Mouse (Mus musculus): ENCODE measurements around the gene Rasgef1c. TPM values are rescaled to one million over a fixed set of nuclear protein-coding genes. Genes with fewer than 3 reads are reported as not detected.

Gene Rasgef1c
- polyA plus RNA-seq, 1 experiment = not detected

GRCm38 (mm10) chr11:49938258-49939164 is 36.9 kb downstream of the Rasgef1c start:
- no peak overlapping the region for H3K27ac ChIP-seq (replicated peaks; ENCODE audit: low read depth, low read length)
- H3K4me3 ChIP-seq (ENCODE audit: insufficient read depth, low read depth, low read length) = no peak overlapping the region
- H3K4me1 ChIP-seq (ENCODE audit: control insufficient read depth, insufficient read depth, insufficient read length, low read length) = no peaks in the 10 kb centered on the region

GRCm38 (mm10) chr11:49942841-49943240 is 41.2 kb downstream of the Rasgef1c start:
- Histone ChIP-seq H3K27ac (replicated peaks; ENCODE audit: low read depth, low read length) (no peak overlapping the region), H3K4me3 (ENCODE audit: insufficient read depth, low read depth, low read length) (no peak overlapping the region), H3K4me1 (ENCODE audit: control insufficient read depth, insufficient read depth, insufficient read length, low read length) (no peaks in the 10 kb centered on the region)

- Histone ChIP-seq H3K4me3 (ENCODE audit: insufficient read depth, low read depth, low read length) (no peak overlapping the region), H3K4me1 (ENCODE audit: control insufficient read depth, insufficient read depth, insufficient read length, low read length) (no peaks in the 10 kb centered on the region), H3K27ac (replicated peaks; ENCODE audit: low read depth, low read length) (no peak overlapping the region)
Measured at GRCm38 (mm10) chr11:49943901-49944300, 42.3 kb downstream of the Rasgef1c start.

GRCm38 (mm10) chr11:49945726-49946125 is 44.1 kb downstream of the Rasgef1c start:
- no peaks in the 10 kb centered on the region for H3K4me1 ChIP-seq (ENCODE audit: control insufficient read depth, insufficient read depth, insufficient read length, low read length)
- H3K27ac ChIP-seq (replicated peaks; ENCODE audit: low read depth, low read length) = no peak overlapping the region
- H3K4me3 ChIP-seq (ENCODE audit: insufficient read depth, low read depth, low read length) = no peak overlapping the region

- no peak overlapping the region for H3K4me3 ChIP-seq (ENCODE audit: insufficient read depth, low read depth, low read length)
- no peak overlapping the region for H3K27ac ChIP-seq (replicated peaks; ENCODE audit: low read depth, low read length)
- H3K4me1 ChIP-seq (ENCODE audit: control insufficient read depth, insufficient read depth, insufficient read length, low read length) = no peaks in the 10 kb centered on the region
Measured at GRCm38 (mm10) chr11:49949839-49950238, 48.2 kb downstream of the Rasgef1c start.

GRCm38 (mm10) chr11:49953616-49954015 is 52.0 kb downstream of the Rasgef1c start:
- Histone ChIP-seq H3K4me1 (ENCODE audit: control insufficient read depth, insufficient read depth, insufficient read length, low read length) (no peaks in the 10 kb centered on the region), H3K4me3 (ENCODE audit: insufficient read depth, low read depth, low read length) (no peak overlapping the region), H3K27ac (replicated peaks; ENCODE audit: low read depth, low read length) (no peak overlapping the region)

- Histone ChIP-seq H3K27ac (replicated peaks; ENCODE audit: low read depth, low read length) (no peak overlapping the region), H3K4me3 (ENCODE audit: insufficient read depth, low read depth, low read length) (no peak overlapping the region), H3K4me1 (ENCODE audit: control insufficient read depth, insufficient read depth, insufficient read length, low read length) (no peaks in the 10 kb centered on the region)
Measured at GRCm38 (mm10) chr11:49955577-49956261, 54.1 kb downstream of the Rasgef1c start.

- Histone ChIP-seq H3K27ac (replicated peaks; ENCODE audit: low read depth, low read length) (no peak overlapping the region), H3K4me3 (ENCODE audit: insufficient read depth, low read depth, low read length) (no peak overlapping the region), H3K4me1 (ENCODE audit: control insufficient read depth, insufficient read depth, insufficient read length, low read length) (no peaks in the 10 kb centered on the region)
Measured at GRCm38 (mm10) chr11:49958017-49958416, 56.4 kb downstream of the Rasgef1c start.

- Histone ChIP-seq H3K4me1 (ENCODE audit: control insufficient read depth, insufficient read depth, insufficient read length, low read length) (no peaks in the 10 kb centered on the region), H3K4me3 (ENCODE audit: insufficient read depth, low read depth, low read length) (no peak overlapping the region), H3K27ac (replicated peaks; ENCODE audit: low read depth, low read length) (no peak overlapping the region)
Measured at GRCm38 (mm10) chr11:49961098-49961740, 59.6 kb downstream of the Rasgef1c start.

- Histone ChIP-seq H3K27ac (replicated peaks; ENCODE audit: low read depth, low read length) (no peak overlapping the region), H3K4me3 (ENCODE audit: insufficient read depth, low read depth, low read length) (no peak overlapping the region), H3K4me1 (ENCODE audit: control insufficient read depth, insufficient read depth, insufficient read length, low read length) (no peaks in the 10 kb centered on the region)
Measured at GRCm38 (mm10) chr11:49965320-49965719, 63.7 kb downstream of the Rasgef1c start.

GRCm38 (mm10) chr11:49969692-49970091 is 68.1 kb downstream of the Rasgef1c start:
- Histone ChIP-seq H3K27ac (replicated peaks; ENCODE audit: low read depth, low read length) (no peak overlapping the region), H3K4me1 (ENCODE audit: control insufficient read depth, insufficient read depth, insufficient read length, low read length) (no peaks in the 10 kb centered on the region), H3K4me3 (ENCODE audit: insufficient read depth, low read depth, low read length) (no peak overlapping the region)

GRCm38 (mm10) chr11:49973657-49974340 is 72.2 kb downstream of the Rasgef1c start:
- H3K27ac ChIP-seq (replicated peaks; ENCODE audit: low read depth, low read length) = no peak overlapping the region
- no peaks in the 10 kb centered on the region for H3K4me1 ChIP-seq (ENCODE audit: control insufficient read depth, insufficient read depth, insufficient read length, low read length)
- no peak overlapping the region for H3K4me3 ChIP-seq (ENCODE audit: insufficient read depth, low read depth, low read length)

- Histone ChIP-seq H3K4me1 (ENCODE audit: control insufficient read depth, insufficient read depth, insufficient read length, low read length) (no peaks in the 10 kb centered on the region), H3K4me3 (ENCODE audit: insufficient read depth, low read depth, low read length) (no peak overlapping the region), H3K27ac (replicated peaks; ENCODE audit: low read depth, low read length) (no peak overlapping the region)
Measured at GRCm38 (mm10) chr11:49974675-49975074, 73.0 kb downstream of the Rasgef1c start.

GRCm38 (mm10) chr11:49977963-49978568 is 76.4 kb downstream of the Rasgef1c start:
- no peak overlapping the region for H3K27ac ChIP-seq (replicated peaks; ENCODE audit: low read depth, low read length)
- no peak overlapping the region for H3K4me3 ChIP-seq (ENCODE audit: insufficient read depth, low read depth, low read length)
- no peaks in the 10 kb centered on the region for H3K4me1 ChIP-seq (ENCODE audit: control insufficient read depth, insufficient read depth, insufficient read length, low read length)
